Mouse (Mus musculus): Measurements from ENCODE around the gene Asb15.

Asb15 gene

DNA sequence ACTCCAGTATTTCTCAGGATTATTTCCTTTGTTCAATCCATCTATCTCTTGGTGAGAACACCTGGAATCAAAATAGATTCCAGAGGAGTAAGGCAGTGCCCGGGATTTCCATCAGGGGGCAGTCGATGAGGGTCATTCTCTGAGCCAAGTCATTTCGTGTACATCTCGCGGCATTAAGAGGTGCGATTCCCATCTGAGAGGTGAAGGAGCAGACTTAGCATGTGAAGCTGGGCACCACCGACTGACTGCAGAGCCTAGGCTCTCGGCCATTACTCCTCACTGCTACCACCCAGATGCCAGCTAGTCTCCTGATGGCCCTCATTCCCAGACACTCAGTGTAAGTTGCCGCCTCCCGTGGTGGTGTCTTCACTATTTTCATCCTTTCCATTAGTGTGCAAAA is 78.6 kb downstream of the Asb15 start:
- DNase-seq (ENCODE audit: extremely low read depth, low read depth, low spot score) = no peak

DNA sequence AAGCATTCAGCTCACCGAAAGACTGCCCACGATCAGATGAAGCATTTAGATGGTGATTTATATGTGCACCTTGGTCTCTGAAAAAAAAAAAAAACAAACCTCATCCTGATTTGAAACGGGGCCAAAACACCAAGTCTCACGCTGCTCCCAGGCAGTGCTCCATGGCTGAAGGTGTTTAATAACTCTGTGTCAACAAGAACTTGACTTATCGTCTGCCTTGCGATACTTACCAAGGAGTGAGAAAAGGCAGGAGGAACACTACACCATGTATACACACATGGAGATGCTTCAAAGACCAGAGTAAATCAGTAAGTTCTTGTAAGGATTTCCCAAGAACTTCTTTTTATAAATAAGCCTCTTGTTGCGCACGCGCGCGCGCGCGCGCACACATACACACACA is 79.6 kb downstream of the Asb15 start:
- DNase-seq (ENCODE audit: extremely low read depth, low read depth, low spot score) = no peak

DNA sequence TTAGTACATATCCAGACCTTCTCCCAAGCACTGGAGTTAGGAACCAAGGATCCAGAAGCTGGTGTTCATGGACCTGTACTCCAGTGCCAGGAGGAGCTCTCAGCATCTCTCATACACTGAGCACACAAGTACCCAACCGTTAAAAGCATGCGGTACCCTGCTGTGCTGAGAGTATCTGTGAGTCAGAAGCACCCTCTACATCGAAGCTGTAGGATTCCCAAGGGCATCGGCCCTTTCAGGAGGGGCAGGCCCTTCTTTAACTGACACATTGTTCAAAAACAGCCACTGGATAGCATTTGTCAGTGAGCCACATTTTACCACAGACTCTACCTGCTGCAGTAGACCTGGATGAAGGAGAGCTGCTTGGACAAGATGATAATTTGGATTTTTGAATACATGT is 80.2 kb downstream of the Asb15 start:
- no peak for DNase-seq (ENCODE audit: extremely low read depth, low read depth, low spot score)

DNA sequence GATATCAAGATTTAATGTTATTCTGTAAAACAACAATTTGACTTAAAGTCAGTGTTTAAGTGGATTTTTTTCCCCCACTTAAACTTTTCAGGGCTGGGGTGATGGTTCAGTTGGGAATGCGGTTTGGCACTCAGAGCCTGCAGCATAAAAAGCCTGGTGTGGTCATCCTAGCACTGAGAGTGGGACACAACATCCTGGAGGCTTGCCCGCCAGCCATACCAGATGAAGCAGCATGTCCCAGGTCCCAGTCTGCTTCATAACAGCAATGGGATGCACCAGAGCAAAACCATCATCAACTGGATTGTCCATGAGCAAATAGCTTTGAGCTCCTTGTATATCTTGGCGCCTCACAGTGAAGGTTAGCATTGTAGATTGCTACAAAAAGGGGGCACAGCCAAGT is 80.7 kb downstream of the Asb15 start:
- DNase-seq (ENCODE audit: extremely low read depth, low read depth, low spot score) = no peak

DNA sequence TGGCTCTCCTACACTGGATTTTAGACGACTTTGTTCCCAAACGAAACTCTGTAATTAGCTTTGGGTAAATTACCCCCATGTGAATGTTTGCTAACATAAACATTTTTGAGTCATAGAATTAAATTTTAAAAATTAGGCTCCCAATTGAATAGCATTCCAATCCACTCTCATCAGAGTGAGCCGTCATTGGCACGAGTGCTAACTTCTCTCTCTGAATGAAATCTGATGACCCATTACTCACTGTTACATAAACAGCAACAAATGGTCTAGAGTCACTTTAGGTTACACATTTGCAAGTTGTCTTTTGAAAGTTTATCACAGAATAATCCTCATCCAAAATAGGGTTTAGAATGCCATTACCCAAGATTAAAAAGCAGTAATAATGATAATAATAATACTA is 81.6 kb downstream of the Asb15 start:
- no peak for DNase-seq (ENCODE audit: extremely low read depth, low read depth, low spot score)

DNA sequence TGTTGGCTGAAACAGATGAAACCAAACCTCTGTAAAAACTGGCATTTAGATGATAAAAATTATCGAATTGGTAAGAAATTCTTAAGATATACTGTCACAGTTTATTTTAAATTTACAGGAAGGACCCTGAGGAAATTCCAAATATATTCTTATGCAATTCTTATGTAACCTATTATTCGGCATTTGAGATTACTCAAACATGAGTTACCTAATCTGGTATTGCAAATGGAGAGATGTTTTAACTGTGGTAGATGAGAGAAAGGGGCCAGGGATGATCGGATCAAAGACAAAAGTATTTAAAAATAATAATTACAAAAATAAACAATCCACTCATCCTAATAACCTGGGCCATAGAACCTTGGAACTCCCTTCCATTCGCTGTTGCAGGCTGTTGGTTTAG is 82.4 kb downstream of the Asb15 start:
- DNase-seq (ENCODE audit: extremely low read depth, low read depth, low spot score) = no peak

DNA sequence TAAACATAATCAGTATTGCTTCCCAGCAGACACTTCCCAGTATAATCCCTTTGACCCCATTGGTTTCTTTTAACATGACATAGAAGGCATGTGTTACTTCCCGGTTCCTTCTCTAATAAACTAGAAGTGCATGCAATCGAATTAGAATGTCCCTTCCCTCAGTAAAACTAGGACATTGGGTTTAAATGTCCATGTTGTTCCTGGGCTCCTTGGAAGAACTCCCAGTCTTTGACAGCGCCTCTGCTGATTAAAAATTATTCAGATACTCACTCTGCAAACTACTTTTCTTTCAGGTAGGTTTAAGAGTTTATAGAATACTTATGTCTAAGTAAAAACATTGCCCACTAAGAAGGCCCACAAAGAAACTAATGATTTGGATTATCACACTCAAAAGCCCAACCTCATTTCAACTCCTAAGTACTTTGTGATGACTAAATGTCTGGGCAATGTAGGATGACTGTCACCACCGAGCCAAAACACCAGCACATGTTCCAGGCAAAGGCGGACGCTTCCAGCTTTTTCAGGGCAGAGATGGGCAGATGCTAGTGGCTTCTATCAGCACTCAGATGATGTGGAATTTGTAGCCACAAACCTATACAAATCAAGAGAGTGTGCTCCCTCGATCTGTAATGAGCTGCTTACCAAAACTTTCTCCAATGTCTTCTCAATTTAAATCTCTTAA is 84.3 kb downstream of the Asb15 start:
- DNase-seq (ENCODE audit: extremely low read depth, low read depth, low spot score) = no peak

DNA sequence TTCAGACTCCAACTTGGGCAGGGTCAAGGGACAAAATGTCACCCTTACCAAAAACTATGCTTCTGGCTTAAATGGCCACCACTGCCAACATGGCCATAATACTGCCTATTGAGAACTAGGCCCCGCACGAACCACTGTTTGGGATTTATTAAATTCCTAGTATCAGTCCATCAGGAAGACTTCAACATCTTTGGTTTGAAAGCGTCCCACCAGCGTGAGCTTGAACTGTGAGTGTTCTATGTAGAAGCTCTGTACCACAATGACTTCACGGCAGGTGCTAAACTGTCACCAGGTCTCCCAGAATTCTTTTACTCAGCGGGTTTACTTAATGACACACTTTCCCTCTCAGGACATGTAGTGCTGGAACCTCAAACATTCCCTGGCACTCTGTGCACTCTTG is 85.4 kb downstream of the Asb15 start:
- DNase-seq (ENCODE audit: extremely low read depth, low read depth, low spot score) = no peak

DNA sequence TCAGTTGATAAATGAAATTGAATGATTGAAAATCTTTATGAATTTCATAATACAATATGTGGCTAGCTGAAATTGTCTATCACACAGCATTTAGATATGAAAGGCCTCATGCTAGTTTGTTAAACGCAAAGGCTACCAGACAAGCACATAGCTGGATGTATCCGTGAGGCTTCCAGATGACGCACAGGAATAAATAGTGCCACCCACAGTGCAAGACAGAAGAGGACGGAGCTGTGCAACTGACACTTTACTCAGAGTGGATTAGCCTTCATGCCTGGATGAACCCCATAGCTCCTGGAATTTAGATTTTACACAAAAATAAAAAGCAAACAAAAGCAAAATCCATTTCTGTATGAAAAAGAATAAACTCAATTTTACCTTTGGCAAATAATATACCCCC is 86.0 kb downstream of the Asb15 start:
- DNase-seq (ENCODE audit: extremely low read depth, low read depth, low spot score) = no peak

DNA sequence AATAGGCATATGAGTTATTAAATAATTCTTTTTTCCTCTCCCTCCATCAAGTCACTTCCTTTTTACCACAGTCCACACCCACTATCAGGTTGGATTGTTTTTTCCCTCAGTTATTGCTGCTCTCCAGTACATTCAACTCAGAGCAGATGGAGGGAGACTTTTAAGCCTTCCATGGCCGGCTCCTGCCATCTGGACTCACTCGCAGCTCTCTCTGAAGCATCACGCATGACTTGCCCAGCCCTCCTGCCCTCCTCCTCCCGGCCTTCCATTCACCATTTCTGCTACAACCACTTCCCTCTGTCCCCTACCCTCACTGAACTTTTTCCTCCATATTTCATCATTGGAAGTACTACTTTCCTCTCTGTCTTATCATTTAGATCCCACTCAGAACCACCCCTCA is 88.8 kb downstream of the Asb15 start:
- no peak for DNase-seq (ENCODE audit: extremely low read depth, low read depth, low spot score)

DNA sequence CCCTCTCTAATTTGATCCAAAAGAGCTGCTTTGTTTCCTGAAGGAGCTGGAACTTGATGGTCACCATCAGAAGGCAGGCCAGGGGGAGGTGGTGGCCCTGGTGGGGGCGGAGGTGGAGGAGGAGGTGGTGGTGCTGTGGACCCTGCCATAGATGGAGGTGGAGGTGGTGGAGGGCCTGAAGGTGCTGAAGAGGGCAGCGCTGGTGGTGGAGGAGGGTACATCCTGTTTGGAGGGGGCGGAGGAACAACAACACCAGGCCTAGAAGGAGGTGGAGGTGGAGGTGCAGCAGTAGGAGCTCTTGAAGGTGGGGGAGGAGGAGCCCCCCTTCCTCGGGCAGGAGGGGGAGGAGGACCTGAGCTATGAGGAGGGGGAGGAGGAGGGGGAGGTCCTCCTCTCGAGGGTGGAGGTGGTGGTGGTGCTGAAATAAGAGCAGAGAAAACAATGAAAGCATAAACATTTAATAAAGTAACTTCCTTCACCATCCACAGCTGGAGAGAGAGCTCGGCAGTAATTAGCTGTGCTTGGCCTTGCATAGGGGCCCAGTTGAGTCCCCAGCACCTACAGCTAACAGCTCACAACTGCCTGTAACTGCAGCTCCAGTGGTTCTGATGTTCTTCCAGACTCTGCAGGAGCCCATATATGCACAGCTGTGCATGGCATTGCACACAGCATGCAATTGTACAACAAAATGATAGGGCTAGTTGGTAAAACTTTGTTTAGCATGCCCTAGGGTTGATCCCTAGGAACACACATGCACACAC is 91.5 kb downstream of the Asb15 start:
- DNase-seq (ENCODE audit: extremely low read depth, low read depth, low spot score) = no peak

DNA sequence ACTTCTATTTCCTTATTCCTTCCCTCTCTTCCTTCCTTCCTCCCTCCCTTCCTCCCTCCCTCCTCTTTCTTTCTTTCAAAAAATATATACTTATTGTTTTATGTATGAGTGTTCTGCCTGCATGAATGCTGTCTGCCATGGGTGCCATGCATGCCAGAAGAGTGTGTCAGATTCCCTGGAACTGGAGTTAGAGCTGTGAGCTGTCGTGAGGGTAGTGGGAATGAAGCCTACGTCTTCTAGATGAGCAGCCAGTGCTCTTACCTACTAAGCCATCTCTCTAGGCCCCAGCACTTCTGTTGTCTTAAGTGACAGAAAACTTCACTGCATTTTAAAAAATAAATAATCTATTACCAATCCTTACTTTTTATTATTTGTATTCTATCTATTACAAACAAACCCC is 93.0 kb downstream of the Asb15 start:
- no peak for DNase-seq (ENCODE audit: extremely low read depth, low read depth, low spot score)

DNA sequence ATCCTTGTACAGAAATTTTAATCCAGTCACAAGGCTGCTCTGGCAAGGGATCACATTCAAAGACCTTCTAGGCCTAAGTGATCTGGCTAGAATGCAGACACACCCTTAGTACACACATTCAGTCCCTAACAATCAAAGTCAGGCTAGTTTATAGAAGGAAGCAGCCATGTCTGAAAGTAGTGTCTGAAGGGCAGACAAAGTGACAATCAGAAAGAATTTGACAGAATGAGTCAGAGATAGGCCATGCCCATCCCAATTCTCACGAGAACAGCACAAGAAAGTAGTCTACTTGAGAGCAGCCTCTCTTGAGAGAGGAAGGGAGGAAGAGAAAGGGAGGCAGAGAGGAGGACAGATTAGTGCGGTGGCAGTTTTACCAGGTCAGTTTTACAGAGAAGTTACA is 94.2 kb downstream of the Asb15 start:
- DNase-seq (ENCODE audit: extremely low read depth, low read depth, low spot score) = no peak

All from fat pad, adult 2 months (tissue).